Mouse (Mus musculus): ENCODE measurements around the gene Ptges2.

Gene Ptges2

DNA sequence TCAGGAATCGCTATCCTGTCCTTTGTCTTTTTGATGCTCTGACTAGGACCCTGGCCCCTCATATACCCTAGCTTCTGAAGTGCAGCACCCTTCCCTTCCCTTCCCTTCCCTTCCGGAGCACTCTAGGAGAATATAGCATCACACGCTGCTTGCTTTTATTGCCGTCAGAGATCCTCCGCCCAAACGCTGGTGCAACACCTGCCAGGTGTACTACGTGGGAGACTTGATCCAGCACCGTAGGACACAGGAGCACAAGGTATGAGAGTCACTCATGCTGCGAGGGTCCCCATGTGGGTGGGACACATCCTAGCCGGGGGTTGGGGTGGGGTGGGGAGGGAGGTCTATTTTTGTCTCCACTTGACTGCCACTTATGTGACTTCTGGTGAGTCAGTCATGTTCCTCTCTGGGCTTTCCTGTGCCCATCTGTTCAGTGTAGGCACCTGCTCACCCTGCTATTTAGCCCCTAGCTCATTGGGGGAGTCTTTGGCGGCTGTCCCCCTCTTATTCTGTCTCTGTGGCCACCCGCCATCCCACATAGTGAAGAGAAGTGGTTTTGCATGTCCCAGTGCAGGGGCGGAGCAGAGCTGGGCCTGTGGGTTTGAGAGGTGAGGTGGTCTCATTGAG lies 20.3 kb upstream of the Ptges2 start:
- no peak for DNase-seq (ENCODE audit: low spot score)

DNA sequence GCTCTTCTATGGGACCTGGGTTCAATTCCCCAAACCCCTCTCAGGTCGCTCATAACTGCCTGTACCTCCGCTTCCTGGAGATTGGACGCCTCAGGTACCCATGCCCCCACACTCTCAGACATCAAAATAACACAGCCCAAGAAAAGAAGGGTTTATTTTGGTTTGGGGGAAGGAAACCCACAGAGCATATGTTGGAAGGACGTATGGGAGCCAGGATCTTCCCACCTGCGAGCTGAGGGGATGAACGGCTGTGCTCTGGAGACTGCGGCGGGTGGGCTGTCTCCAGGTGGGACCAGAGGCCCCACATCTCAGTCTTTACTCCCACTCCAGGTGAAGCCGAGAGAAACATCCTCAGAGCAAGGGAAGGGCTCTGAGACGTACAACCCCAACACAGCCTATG lies 18.7 kb upstream of the Ptges2 start:
- no peak for DNase-seq (ENCODE audit: low spot score)

DNA sequence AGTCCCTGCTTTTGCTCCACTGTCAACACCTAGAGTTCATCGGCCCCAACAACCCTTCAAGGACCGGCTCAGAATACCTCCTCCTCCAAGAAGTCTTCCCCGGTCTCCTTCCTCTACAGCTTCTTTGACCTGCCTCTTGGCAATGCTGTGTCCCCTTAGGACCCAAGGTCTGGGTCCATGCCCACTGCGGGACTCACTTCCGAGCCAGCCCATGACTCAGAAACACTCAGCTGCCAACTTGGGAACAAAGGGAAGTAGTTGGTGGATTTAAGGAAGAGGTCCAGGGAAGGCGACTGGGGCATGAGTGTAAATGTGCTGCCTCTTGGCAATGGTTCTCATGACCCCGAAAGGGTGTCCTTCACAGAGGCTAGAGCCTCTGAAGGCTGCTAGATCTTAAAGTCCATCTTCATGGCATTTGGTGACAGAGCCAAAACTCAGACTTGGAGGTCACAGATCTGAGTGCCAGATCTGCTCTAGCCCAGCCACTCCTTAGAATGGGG lies 15.6 kb upstream of the Ptges2 start:
- DNase-seq (ENCODE audit: low spot score): no peak

DNA sequence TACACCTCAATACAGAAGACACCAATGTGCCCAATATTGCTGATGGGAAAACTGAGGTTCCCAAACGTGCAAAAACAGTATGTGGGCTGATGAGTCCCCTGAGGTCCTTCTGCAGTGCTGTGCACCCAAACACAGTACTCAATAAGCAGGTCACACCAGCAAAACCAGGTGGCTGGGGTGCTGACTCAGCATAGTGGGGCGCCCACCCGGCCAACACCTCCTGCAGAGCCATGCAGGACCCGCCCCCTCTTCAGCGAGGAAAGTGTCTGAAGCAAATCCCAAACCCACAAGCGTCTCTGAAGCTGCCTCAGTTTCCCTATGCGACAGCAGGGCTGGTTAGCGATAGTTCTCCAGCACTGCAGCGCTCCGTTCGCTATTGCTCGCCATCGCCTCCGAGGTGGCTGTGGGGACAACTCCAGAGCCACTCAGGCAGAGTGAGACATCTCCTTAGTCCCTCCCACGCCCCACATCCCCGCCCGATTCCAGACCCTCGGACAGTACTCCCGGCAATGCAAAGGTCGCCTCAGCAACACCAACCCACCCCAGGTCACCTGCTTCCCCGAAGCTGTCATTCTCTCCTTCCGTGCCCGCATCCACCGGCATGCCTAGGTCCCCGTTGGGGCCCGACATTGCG lies 14.4 kb upstream of the Ptges2 start:
- DNase-seq (ENCODE audit: low spot score): no peak

DNA sequence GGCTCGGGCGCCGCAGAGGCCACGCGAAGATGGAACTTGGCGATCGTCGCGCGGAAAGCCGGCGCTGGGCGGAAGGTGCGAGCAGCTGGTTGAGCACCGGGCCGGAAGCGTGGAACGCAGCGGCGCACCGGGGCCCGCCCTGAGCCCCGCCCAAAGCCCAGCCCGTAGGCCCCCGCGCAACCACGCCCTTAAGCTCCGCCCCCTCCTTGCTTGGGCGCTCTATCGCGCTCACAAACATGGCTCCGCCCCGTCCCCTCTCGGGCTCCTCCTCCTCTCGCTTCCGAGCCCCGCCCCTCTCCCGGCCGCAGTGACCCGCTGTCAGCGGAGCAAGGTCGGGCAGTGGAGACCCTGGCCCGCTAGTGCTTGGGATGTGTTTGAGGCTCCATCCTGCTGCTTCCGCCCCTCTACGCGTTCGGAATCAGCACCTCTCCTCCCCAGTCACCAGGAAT lies 13.9 kb upstream of the Ptges2 start, which contains the start of gene 1110008P14Rik:
Gene 1110008P14Rik (minus strand): TSS at position 164 of the 449 bp plus-strand sequence.
- DNase-seq (ENCODE audit: low spot score): peak; percentile 94

DNA sequence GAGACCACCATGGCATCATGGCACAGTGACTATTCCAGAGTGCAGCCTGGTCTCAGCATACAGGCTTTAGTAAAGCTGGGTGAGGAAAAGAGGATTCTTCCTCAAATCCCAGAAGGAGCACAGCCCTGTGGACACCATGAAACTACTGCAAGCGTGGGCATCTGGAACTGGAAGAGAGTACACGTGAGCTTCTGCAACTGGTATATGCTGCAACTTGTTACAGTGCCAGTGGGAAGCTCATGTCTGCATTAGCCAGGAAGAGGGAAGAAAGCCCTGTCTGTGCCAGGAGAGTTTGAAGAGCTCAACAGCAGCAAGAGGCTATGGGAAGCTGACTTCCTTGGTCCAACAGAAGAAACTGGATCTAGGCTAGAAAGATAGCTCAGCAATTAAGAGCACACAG lies 13.0 kb upstream of the Ptges2 start:
- no peak for DNase-seq (ENCODE audit: low spot score)

DNA sequence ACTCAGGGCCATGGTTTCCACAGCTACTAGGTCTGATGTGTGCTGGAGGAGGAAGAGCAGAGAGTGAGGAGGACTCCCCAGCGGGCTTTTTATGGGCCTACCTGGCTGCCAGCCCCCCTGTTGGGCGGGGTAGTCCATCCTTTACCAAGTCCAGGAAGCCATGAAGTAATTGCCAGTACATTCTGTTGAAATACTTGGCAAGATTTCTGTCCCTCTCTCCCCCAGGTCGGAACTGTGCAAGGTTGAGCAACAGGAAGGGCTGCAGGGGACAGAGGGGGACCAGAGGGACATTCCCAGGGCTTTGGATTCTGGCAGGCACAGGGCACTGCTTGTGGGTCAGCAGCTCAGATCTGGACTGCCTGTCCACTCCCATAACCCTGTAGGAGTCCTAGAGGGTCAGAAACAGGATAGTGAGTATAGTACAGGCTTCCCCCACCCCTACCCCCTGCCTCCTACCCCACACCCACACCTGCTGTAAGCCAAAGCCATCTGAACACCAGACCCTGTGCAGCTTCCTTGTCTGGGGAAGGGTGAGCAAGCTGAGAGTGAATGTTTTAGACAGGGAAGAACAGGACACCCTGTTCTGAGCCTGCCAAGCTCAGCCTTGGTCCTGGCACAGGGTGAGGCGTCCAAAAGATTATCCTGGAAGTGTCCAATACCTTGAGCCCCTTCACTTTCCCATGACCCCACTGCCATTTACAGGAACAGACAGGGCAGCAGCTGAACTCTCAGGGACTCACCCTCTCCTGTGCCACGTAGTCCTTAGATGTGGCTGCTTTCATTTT lies 7.8 kb upstream of the Ptges2 start, which contains the start of gene Lcn2:
Gene Lcn2 (minus strand): TSS at position 547 of the 785 bp plus-strand sequence.
- DNase-seq (ENCODE audit: low spot score): no peak

DNA sequence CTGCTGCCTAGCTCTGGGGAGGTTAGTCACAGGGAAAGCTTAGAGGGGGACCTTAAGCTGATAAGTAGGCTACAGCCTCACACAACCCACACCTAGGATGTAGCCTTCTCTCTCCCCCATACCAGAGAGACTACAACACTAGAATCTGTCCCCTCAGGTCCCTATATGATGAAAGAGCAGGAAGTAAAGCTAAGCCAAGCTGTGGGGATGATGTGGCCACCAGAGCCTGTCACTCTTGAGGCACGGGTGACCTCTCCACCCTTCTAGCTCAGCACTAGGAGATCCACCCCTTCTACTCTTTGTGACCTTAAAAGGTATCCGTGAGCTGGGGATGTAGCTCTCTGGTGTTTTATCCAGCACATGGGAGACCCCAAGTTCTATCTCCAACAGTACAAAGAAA lies 6.5 kb upstream of the Ptges2 start:
- no peak for DNase-seq (ENCODE audit: low spot score)

DNA sequence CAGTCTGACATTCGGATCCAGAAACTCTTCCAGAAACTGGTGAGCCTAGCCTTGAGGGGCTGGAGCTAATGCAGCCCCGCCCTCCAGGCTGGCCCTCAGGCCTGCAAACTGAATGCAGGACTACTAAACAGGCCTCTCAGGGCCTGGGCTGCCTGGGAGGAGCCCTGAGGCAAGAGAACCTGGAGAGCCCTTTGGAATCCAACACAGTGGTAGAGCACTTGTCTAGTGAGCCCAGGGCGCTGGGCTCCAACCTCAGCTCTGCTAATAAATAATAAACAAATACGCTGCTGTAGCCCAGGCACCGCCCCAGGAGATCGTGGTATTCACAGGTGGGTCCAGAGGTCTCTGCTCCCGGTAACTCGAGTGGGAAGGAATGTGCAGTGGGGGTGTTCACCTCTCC lies 4.8 kb upstream of the Ptges2 start:
- no peak for DNase-seq (ENCODE audit: low spot score)

DNA sequence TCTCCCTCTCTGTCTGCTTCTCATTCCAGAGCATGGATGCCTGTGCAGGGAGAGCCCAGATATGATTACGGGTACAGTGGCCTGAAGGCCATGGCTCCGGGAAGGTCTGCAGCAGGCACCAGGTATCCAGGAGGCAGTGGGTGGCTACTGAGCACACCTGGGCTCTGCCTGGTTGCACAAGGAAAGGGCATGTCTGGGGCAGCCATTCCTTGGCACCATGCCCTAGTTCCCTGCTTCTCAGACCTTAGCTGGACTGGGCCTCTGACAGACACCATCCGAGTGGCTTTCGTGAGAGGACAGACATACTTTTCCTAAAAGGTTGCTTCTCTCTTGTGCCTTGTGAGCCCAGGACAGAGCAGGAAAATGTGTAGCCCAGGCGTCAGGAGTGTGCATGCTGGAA lies 3.6 kb upstream of the Ptges2 start:
- no peak for DNase-seq (ENCODE audit: low spot score)

DNA sequence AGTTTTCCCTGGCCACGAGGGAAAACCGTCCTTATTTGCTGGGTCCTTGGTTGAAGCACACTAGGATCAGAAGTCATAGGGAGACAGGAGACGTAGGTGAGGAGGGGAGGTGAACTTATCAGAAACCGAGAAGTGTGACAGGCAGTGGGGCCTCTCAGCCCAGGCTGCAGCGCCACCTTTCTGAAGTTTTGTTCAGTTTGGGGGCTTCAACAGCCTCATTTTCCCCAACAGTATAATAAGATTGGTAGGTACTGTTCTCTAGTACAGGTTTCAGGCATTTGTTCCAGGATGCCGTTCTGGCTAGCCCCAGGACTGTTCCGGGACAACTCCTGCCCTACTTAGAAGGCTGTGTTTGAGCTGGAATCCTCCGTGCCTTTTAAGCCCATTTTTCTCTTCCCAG lies 723 bp upstream of the Ptges2 start:
- DNase-seq (ENCODE audit: low spot score): peak; percentile 41

DNA sequence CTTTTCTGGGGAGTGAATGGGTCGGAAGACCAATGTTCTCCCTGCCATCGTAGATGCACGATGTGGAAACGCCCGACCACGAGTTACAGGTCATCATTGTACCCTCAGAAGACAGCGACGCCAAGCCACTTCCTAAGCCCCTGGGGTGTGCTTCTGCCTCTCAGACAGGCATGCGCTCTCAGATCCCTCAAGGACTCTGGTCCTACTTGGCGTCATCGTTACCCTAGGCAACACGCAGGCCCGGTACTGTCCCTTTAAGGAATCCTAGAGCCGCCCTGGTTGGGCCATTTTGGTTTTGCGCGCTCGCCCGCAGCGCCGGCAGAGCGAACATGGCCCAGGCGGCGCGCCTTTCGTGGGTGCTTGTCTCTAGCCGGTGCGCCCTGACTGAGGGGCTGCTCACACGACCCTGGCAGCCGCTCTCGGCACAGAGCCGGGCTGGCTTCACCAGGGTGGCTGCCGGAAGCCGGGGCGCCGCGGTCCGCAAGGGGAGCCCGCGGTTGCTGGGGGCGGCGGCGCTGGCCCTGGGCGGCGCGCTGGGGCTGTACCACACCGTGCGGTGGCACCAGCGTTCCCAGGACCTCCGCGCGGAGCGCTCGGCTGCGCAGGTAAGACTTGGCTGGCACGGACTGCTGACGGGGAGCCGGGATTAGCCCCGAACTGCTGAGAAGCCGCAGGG lies 388 bp downstream of the Ptges2 start:
- peak; percentile 96 for DNase-seq (ENCODE audit: low spot score)

DNA sequence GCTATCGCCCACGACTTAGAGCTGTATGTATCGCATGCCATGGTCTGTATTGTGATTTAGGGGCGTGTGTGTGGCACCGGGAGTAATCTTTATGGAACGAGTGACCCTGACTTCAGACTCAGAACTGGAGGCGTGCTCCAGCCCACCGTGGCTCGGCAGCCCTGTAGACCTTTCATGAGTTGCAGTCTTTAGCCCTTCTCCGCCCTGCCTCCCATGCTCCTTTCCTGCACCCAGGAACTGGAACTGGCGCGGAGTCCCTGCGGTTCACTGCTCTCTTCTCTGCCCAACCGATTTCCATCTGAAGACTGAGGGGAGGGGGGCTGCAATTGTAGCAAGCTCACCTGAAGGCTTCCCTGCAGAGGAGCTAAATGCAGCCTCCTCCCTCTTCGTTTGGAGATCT lies 999 bp downstream of the Ptges2 start:
- no peak for DNase-seq (ENCODE audit: low spot score)

DNA sequence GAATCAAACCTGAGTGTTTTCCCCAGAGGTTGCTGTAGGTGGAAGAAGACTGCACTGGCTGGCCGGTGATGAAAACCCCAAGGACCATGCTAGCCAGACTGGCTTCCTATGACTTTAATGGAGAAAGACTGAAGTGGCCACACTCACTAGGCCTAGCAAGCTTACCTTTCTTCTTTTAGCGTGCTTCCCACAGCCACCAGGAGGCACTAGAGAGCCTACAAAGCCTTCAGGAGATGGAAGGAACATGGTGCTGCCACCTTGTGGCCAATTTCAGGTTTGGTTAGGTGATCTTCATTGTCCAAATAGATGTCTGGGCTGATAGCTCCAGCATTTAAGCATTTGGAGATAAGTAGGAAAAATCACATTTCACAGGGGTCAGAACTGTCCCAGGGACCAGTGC lies 9.0 kb downstream of the Ptges2 start:
- DNase-seq (ENCODE audit: low spot score): peak; percentile 96

DNA sequence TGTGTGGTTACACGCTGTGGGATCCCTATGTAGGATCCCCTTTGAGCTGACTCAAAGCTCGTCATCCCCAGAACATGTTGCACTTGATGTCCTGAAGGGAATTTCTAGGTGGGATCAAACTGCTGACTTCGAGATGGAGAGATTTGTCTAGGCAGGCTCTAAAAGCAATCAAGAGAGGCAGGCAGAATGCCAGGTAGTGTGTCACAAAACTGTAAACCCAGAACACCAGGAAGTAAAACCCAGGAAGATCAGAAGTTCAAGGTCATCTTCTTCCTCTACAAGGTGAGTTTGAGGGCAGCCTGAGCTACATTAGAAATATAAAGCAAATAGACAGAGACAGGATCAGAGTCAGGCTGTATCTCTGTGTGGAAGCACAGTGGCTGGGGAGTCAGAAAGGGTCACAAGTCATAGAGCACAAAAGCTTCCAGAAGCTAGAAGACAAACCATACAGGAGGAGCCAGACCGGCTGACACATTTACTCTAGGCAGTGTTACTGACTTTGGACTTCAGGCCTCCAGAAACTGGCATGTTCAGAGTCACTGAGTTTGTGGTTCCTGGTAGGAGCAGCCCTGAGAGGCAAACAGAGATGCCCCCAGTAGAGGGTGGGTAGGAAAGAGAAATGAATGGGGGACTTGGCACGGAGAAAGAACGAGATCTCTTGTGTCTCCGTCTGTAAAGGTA lies 11.6 kb downstream of the Ptges2 start:
- no peak for DNase-seq (ENCODE audit: low spot score)

DNA sequence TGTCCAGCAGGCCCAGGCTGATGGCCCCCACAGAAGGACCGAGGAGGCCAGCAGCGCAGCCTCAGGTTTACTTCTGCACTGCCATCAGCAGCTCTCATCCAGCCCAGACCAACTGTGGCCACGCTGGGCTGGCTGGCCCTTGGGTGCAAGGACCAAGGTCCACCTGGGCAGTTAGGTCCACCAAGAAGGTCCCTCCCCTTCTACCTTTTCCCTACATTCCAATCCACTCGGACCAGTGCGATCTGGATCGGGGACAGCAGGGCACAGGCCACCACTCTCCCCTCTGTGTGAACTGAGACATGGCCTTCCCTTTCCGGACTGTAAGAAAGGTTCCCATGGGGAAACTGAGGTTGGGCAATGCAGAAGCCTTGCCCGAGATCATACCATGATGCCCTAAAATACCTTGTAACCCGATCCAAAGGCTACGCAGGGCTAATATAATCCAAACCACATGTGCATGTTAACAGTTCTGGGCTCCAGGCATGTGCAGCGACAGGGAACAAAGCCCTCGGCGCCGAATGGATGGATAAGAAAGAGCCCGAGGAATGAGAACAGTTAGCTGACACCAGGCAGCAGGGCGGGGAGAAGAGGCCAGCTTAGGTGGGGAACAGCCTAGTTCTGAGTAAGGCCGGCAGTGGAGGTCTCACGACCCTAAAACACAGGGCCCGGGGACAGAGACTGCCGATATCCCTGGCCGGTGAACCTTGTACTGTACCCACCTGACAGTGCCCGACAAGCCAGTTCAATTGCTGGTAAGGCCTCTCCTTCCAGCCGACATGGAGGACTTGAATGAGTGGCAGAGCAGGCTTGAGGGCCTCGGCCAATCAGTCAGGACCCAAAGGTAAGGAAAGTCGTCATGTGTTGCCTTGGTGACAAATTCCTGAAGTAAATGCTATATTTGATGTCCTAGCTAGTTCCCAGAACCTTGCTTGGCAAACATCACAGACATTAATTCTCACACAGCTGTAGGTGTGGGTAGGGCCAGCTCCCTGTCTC lies 13.0 kb downstream of the Ptges2 start:
- no peak for DNase-seq (ENCODE audit: low spot score)

DNA sequence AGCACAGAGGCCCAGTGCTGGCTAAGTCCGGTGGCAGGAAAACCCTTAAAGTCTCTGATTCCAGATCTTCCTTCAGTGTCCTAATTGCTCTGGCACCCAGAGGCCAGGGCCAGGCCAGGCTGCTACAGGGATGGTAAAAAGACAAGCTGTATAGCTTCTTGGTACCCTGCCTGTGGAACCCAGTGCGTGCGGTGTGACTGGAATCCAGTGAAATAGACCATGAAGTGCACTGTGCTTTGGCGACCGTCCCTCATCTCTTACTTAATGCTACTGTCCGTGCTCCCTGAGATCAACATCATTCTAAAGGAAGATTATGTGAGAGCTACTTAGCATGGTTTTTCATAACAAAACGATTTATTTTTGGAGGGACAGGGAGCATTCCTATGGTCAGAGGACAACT lies 15.7 kb downstream of the Ptges2 start:
- DNase-seq (ENCODE audit: low spot score): no peak

DNA sequence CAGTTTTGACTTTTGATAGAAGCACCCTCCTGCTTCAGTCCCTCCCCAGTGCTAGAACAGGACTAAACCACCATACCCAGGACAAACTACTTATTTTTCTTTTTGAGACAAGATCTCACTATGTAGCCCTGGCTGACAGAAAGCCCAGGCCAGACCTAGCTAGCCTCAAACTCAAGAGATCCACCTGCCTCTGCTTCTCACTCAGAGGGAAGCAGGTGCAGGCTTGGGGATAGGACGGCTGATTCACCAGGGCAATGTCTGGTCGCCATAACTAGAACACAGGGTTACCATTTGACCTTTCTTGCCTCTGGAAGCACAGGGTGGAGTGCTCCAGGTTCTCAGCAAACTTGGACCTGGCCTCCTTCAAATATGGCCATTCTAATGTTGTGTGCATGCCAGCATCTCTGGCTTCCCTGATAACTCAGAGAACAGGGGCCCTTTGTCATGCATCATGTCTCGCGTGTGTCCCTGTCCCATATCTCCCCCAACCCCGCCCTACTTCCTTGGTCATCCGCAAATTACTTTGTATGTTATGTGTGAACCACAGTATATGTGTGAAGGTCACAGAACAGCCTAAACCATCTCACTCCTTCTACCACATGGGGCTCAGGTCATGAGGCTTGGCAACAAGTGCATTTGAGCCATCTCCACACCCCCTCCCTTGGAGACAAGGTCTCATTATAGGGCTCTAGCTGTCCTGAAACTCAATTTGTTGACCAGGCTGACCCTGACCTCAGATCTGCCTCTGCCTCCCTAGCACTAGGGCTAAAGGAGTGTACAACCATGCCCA lies 17.2 kb downstream of the Ptges2 start:
- DNase-seq (ENCODE audit: low spot score): no peak

DNA sequence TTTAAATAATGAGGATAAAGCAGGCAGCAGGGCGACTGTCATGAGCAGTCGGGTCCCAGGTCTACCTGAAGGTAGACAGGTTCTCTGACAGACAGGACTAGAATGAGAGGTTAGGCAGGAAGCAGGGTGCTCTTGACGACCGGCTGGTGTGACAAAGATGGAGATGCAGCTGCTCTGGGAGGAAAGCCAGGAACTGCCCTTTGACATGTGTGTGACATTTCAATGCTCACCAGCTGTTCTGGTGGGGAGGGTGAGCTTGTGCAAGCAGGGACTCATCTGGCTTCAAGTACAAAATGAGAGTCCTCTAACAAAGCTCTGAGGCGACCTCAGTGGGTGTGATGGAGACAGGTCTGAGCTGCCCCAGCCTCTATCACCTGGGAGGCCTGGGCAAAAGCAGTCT lies 18.2 kb downstream of the Ptges2 start:
- DNase-seq (ENCODE audit: low spot score): no peak

DNA sequence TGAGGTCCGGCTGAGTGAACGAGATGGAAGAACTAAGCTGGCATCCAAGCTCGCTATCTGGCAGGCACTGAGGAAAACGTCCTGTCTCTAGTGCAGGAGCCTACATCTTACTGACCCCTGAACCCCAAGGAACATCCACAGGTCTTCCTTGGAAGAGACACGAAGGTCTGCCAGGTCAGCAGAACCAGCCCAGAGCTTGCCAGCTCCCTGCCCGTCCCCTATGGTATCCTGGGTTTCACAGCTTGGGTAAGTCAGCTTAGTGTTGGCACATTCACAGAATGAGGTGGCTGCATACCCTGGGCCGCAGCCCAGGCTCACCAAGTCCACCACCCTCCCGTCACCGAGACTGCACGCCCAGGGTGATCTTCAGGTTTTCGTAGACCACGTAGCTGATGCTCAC lies 20.1 kb downstream of the Ptges2 start:
- no peak for DNase-seq (ENCODE audit: low spot score)
